Mouse (Mus musculus): ENCODE data around the gene Fam193b. TPM values are rescaled to one million over a fixed set of nuclear protein-coding genes. Genes with fewer than 3 reads are reported as not detected.
"Not testable (repeated sequence)": the region's sequence is repeated elsewhere in the genome, so short reads cannot be mapped to it uniquely, and the experiment has no call there.

Fam193b gene
- polyA plus RNA-seq, 1 experiment from 2014 or later, result 16.8 TPM

- 5% methylated on average over 29 of the region's 29 CpGs for WGBS
- peak; percentile 96 for ATAC-seq (ENCODE audit: insufficient number of reproducible peaks, insufficient read depth, low FRiP score, low read depth)
- peaks cover 35% of the 10 kb centered on the region for H3K36me3 ChIP-seq (ENCODE audit: control insufficient read depth, insufficient read depth, low read length)
- H3K4me3 ChIP-seq (ENCODE audit: control insufficient read depth in 1 of 2, insufficient read depth in 1 of 2, low read depth in 1 of 2, low read length in 2 of 2), result peak overlapping the region; percentile 60 to 84
- H3K4me2 ChIP-seq (ENCODE audit: low read length), result peak overlapping the region; percentile 70
- peaks cover 2 to 12% of the 10 kb centered on the region in 2 experiments; a peak in 3 of 4 replicates for H3K4me1 ChIP-seq (ENCODE audit: control insufficient read depth in 2 of 2, insufficient read depth in 2 of 2, low read length in 2 of 2)
- H3K9ac ChIP-seq (ENCODE audit: low read length), result peak overlapping the region; percentile 78
- no peaks in the 10 kb centered on the region for H3K27me3 ChIP-seq (ENCODE audit: control insufficient read depth, insufficient read depth, low read length)
- peak overlapping the region; percentile 67 to 68; a peak in 3 of 4 replicates for H3K27ac ChIP-seq (replicated peaks in 1 of 2; ENCODE audit: control insufficient read depth in 1 of 2, insufficient read depth in 1 of 2, low read depth in 2 of 2, low read length in 2 of 2)
- no peaks in the 10 kb centered on the region for H3K9me3 ChIP-seq (ENCODE audit: control insufficient read depth, low read length)
These were observed 21.8 kb upstream of the Fam193b start for GRCm38 (mm10) chr13:55592512-55593253.

- WGBS, result 77% methylated on average over 4 of the region's 4 CpGs
- peaks cover 28% of the 10 kb centered on the region for H3K36me3 ChIP-seq (ENCODE audit: control insufficient read depth, insufficient read depth, low read length)
- no peaks in the 10 kb centered on the region for H3K9me3 ChIP-seq (ENCODE audit: control insufficient read depth, low read length)
- no peak overlapping the region for H3K4me2 ChIP-seq (ENCODE audit: low read length)
- H3K9ac ChIP-seq (ENCODE audit: low read length), result no peak overlapping the region
- H3K4me3 ChIP-seq (ENCODE audit: control insufficient read depth in 1 of 2, insufficient read depth in 1 of 2, low read depth in 1 of 2, low read length in 2 of 2), result no peak overlapping the region
- ATAC-seq (ENCODE audit: insufficient number of reproducible peaks, insufficient read depth, low FRiP score, low read depth), result no peak
- H3K4me1 ChIP-seq (ENCODE audit: control insufficient read depth in 2 of 2, insufficient read depth in 2 of 2, low read length in 2 of 2), result peaks cover 2 to 12% of the 10 kb centered on the region in 2 experiments; a peak in 3 of 4 replicates
- no peaks in the 10 kb centered on the region for H3K27me3 ChIP-seq (ENCODE audit: control insufficient read depth, insufficient read depth, low read length)
- no peak overlapping the region for H3K27ac ChIP-seq (replicated peaks in 1 of 2; ENCODE audit: control insufficient read depth in 1 of 2, insufficient read depth in 1 of 2, low read depth in 2 of 2, low read length in 2 of 2)
These were observed 21.1 kb upstream of the Fam193b start for GRCm38 (mm10) chr13:55591961-55592490.

GRCm38 (mm10) chr13:55578086-55578485 lies 7.2 kb upstream of the Fam193b start:
- H3K4me2 ChIP-seq (ENCODE audit: low read length), result no peak overlapping the region
- WGBS, result 62% methylated on average over 4 of the region's 4 CpGs
- H3K27me3 ChIP-seq (ENCODE audit: control insufficient read depth, insufficient read depth, low read length), result no peaks in the 10 kb centered on the region
- no peaks in the 10 kb centered on the region for H3K4me1 ChIP-seq (ENCODE audit: control insufficient read depth in 2 of 2, insufficient read depth in 2 of 2, low read length in 2 of 2)
- no peak overlapping the region for H3K9ac ChIP-seq (ENCODE audit: low read length)
- H3K27ac ChIP-seq (replicated peaks in 1 of 2; ENCODE audit: control insufficient read depth in 1 of 2, insufficient read depth in 1 of 2, low read depth in 2 of 2, low read length in 2 of 2), result no peak overlapping the region
- no peak for ATAC-seq (ENCODE audit: insufficient number of reproducible peaks, insufficient read depth, low FRiP score, low read depth)
- no peak overlapping the region for H3K4me3 ChIP-seq (ENCODE audit: control insufficient read depth in 1 of 2, insufficient read depth in 1 of 2, low read depth in 1 of 2, low read length in 2 of 2)
- H3K36me3 ChIP-seq (ENCODE audit: control insufficient read depth, insufficient read depth, low read length), result no peaks in the 10 kb centered on the region
- no peaks in the 10 kb centered on the region for H3K9me3 ChIP-seq (ENCODE audit: control insufficient read depth, low read length)

- whole genome bisulfite sequencing, result 80% methylated on average over 7 of the region's 7 CpGs
- H3K9me3 ChIP-seq (ENCODE audit: control insufficient read depth, low read length); H3K27me3 ChIP-seq (ENCODE audit: control insufficient read depth, insufficient read depth, low read length): not testable (repeated sequence)
These were observed 6.0 kb upstream of the Fam193b start for GRCm38 (mm10) chr13:55576872-55577271.

GRCm38 (mm10) chr13:55575932-55576331 lies 5.0 kb upstream of the Fam193b start:
- no peak; the same call in 1 of the 2 replicates for ATAC-seq (ENCODE audit: insufficient number of reproducible peaks, insufficient read depth, low FRiP score, low read depth)
- 36% methylated on average over 5 of the region's 5 CpGs for WGBS
- Histone ChIP-seq H3K9ac (ENCODE audit: low read length) (no peak overlapping the region), H3K4me3 (ENCODE audit: control insufficient read depth in 1 of 2, insufficient read depth in 1 of 2, low read depth in 1 of 2, low read length in 2 of 2) (no peak overlapping the region), H3K4me2 (ENCODE audit: low read length) (no peak overlapping the region), H3K27me3 (ENCODE audit: control insufficient read depth, insufficient read depth, low read length) (no peaks in the 10 kb centered on the region), H3K9me3 (ENCODE audit: control insufficient read depth, low read length) (no peaks in the 10 kb centered on the region), H3K27ac (replicated peaks in 1 of 2; ENCODE audit: control insufficient read depth in 1 of 2, insufficient read depth in 1 of 2, low read depth in 2 of 2, low read length in 2 of 2) (no peak overlapping the region), H3K4me1 (ENCODE audit: control insufficient read depth in 2 of 2, insufficient read depth in 2 of 2, low read length in 2 of 2) (no peaks in the 10 kb centered on the region), H3K36me3 (ENCODE audit: control insufficient read depth, insufficient read depth, low read length) (no peaks in the 10 kb centered on the region)

More at GRCm38 (mm10) chr13:55576872-55577271, 6.0 kb upstream of the Fam193b start:
- H3K27ac ChIP-seq (replicated peaks in 1 of 2; ENCODE audit: control insufficient read depth in 1 of 2, insufficient read depth in 1 of 2, low read depth in 2 of 2, low read length in 2 of 2); H3K4me3 ChIP-seq (ENCODE audit: control insufficient read depth in 1 of 2, insufficient read depth in 1 of 2, low read depth in 1 of 2, low read length in 2 of 2); H3K36me3 ChIP-seq (ENCODE audit: control insufficient read depth, insufficient read depth, low read length); H3K4me2 ChIP-seq (ENCODE audit: low read length); ATAC-seq (ENCODE audit: insufficient number of reproducible peaks, insufficient read depth, low FRiP score, low read depth); H3K4me1 ChIP-seq (ENCODE audit: control insufficient read depth in 2 of 2, insufficient read depth in 2 of 2, low read length in 2 of 2); H3K9ac ChIP-seq (ENCODE audit: low read length): not testable (repeated sequence)

- Histone ChIP-seq H3K27ac (replicated peaks in 1 of 2; ENCODE audit: control insufficient read depth in 1 of 2, insufficient read depth in 1 of 2, low read depth in 2 of 2, low read length in 2 of 2) (no peak overlapping the region), H3K27me3 (ENCODE audit: control insufficient read depth, insufficient read depth, low read length) (no peaks in the 10 kb centered on the region), H3K4me3 (ENCODE audit: control insufficient read depth in 1 of 2, insufficient read depth in 1 of 2, low read depth in 1 of 2, low read length in 2 of 2) (no peak overlapping the region), H3K4me1 (ENCODE audit: control insufficient read depth in 2 of 2, insufficient read depth in 2 of 2, low read length in 2 of 2) (peaks cover 7 to 8% of the 10 kb centered on the region in 2 experiments; a peak in 3 of 4 replicates), H3K36me3 (ENCODE audit: control insufficient read depth, insufficient read depth, low read length) (no peaks in the 10 kb centered on the region), H3K4me2 (ENCODE audit: low read length) (no peak overlapping the region), H3K9ac (ENCODE audit: low read length) (no peak overlapping the region), H3K9me3 (ENCODE audit: control insufficient read depth, low read length) (no peaks in the 10 kb centered on the region)
- 76% methylated on average over 5 of the region's 5 CpGs for WGBS
- ATAC-seq (ENCODE audit: insufficient number of reproducible peaks, insufficient read depth, low FRiP score, low read depth), result no peak
These were observed 3.4 kb upstream of the Fam193b start for GRCm38 (mm10) chr13:55574321-55574720.

- Histone ChIP-seq H3K9me3 (ENCODE audit: control insufficient read depth, low read length) (no peaks in the 10 kb centered on the region), H3K27ac (replicated peaks in 1 of 2; ENCODE audit: control insufficient read depth in 1 of 2, insufficient read depth in 1 of 2, low read depth in 2 of 2, low read length in 2 of 2) (no peak within 1 kb of the TSS), H3K4me2 (ENCODE audit: low read length) (no peak within 1 kb of the TSS), H3K4me3 (ENCODE audit: control insufficient read depth in 1 of 2, insufficient read depth in 1 of 2, low read depth in 1 of 2, low read length in 2 of 2) (no peak within 1 kb of the TSS), H3K4me1 (ENCODE audit: control insufficient read depth in 2 of 2, insufficient read depth in 2 of 2, low read length in 2 of 2) (peaks cover 10 to 12% of the 10 kb centered on the region in 2 experiments; a peak in 3 of 4 replicates), H3K36me3 (ENCODE audit: control insufficient read depth, insufficient read depth, low read length) (peaks cover 2% of the 10 kb centered on the region; the same call in 1 of the 2 replicates), H3K27me3 (ENCODE audit: control insufficient read depth, insufficient read depth, low read length) (no peaks in the 10 kb centered on the region), H3K9ac (ENCODE audit: low read length) (no peak within 1 kb of the TSS)
- ATAC-seq (ENCODE audit: insufficient number of reproducible peaks, insufficient read depth, low FRiP score, low read depth), result no peak
- WGBS, result 94% methylated on average over 2 of the region's 2 CpGs
These were observed 2.5 kb upstream of the Fam193b start, which contains the start of gene Tmed9 for GRCm38 (mm10) chr13:55573432-55573831. TSS of gene Tmed9 (plus strand) at chr13:55573732.

Measured in heart, embryonic 14.5 days (tissue).